Mouse (Mus musculus) lung, postnatal 25 days (tissue): ENCODE data around the gene Hapln3.

Source experiments
- DNase-seq: peaks from one replicate; pipeline ENCODE4 v3.0.0; 2022; ENCODE audit warnings: low spot score

The Hapln3 gene

GRCm38 (mm10) chr7:79068231-79068630 lies 62.6 kb downstream of the Hapln3 start:
- no peak for DNase-seq

DNA sequence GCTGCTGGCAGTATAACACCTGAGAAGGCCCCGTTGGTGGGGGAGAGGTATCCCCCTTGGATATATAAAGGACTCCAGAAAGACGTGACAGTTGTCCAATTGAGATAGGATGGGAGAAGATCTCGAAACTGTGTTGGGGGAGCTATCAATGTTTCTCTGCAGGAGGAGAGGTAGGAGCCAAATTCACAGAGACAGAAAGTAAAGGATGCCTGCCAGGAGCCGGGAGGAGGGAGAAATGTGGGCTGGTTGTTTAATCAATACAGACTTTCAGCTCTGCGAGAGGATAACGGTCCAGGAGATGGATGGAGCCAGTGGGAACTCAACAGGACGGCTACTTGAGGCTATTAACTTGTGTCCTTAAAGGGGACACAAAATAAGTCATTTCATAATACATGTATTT lies 63.4 kb downstream of the Hapln3 start:
- no peak for DNase-seq
